Mouse (Mus musculus) C2C12 (cell line): ENCODE results near the gene Pigm. TPM values are rescaled to one million over a fixed set of nuclear protein-coding genes. Genes with fewer than 3 reads are reported as not detected.

Experiments used
- H3K27me3 ChIP-seq: one replicate; pipeline ENCODE4 v1.6.1; 2011; ENCODE audit not compliant: control insufficient read depth, insufficient read depth, insufficient read length
- H3K36me3 ChIP-seq: one replicate; pipeline ENCODE4 v1.6.1; 2011; ENCODE audit not compliant: control insufficient read depth, insufficient read depth
- H3K4me3 ChIP-seq: one replicate; pipeline ENCODE4 v1.5.1; 2011; ENCODE audit warnings: mild to moderate bottlenecking, control low read depth; ENCODE audit not compliant: poor library complexity, insufficient read depth, severe bottlenecking
- H3K79me2 ChIP-seq: one replicate; pipeline ENCODE4 v1.6.1; 2011; ENCODE audit not compliant: control insufficient read depth, insufficient read depth
- H3K79me3 ChIP-seq: one replicate; pipeline ENCODE4 v1.6.1; 2011; ENCODE audit warnings: low read depth, control low read depth
- H3ac ChIP-seq: one replicate; pipeline ENCODE3; 2011; ENCODE audit warnings: low read depth; ENCODE audit not compliant: control insufficient read depth, insufficient read length
- CEBPB ChIP-seq: IDR thresholded peaks from one replicate; pipeline ENCODE4 v1.6.1; 2011; ENCODE audit warnings: low read depth, mild to moderate bottlenecking, control low read depth, moderate library complexity
- CTCF ChIP-seq: IDR thresholded peaks from one replicate; pipeline ENCODE4 v1.5.1; 2011; ENCODE audit not compliant: control insufficient read depth, insufficient read depth, insufficient read length
- FOSL1 ChIP-seq: IDR thresholded peaks from one replicate; pipeline ENCODE4 v1.8.0; 2011; ENCODE audit warnings: mild to moderate bottlenecking, low read length; ENCODE audit not compliant: poor library complexity, insufficient read depth, severe bottlenecking
- MAX ChIP-seq: IDR thresholded peaks from one replicate; pipeline ENCODE4 v1.6.1; 2011; ENCODE audit warnings: mild to moderate bottlenecking, control low read depth
- MYOD1 ChIP-seq: IDR thresholded peaks from one replicate; pipeline ENCODE4 v1.6.1; 2011; ENCODE audit warnings: low read depth; ENCODE audit not compliant: control insufficient read depth, insufficient read length
- MYOG ChIP-seq: IDR thresholded peaks from one replicate; pipeline ENCODE4 v1.6.1; 2011; ENCODE audit not compliant: control insufficient read depth, insufficient read length; ENCODE audit errors: extremely low read depth
- USF1 ChIP-seq: IDR thresholded peaks from one replicate; pipeline ENCODE4 v1.6.1; 2011; ENCODE audit warnings: low read depth, mild to moderate bottlenecking, control low read depth, moderate library complexity
- long read RNA-seq, 2 experiments: library from polyadenylated mRNA; unstranded; transcript quantifications; one replicate each; pipeline ENCODE4 v2.0.0; 2019 to 2020
- polyA plus RNA-seq: library from polyadenylated mRNA; unstranded; fragments of >200 nt; fragmentation: generic; extraction: Trizol; gene quantifications from one replicate; pipeline ENCODE4 v1.2.1, GENCODE M21; 2012; ENCODE audit warnings: missing spikeins

The Pigm gene
- 3.8 TPM for polyA plus RNA-seq
- long read RNA-seq, experiment 1, full-length matches to known transcripts, result 20 of 20 reads
- long read RNA-seq, experiment 1, partial matches to known transcripts, result 0 of 20 reads
- long read RNA-seq, experiment 1, other reads (novel, unspliced or antisense), result 0 of 20 reads
- long read RNA-seq, experiment 2, full-length matches to known transcripts, result 70 of 70 reads
- long read RNA-seq, experiment 2, partial matches to known transcripts, result 0 of 70 reads
- long read RNA-seq, experiment 2, other reads (novel, unspliced or antisense), result 0 of 70 reads

GRCm38 (mm10) chr1:172376198-172376667 is at the start of gene Pigm:
TSS of gene Pigm (plus strand) at chr1:172376546.
- H3ac ChIP-seq, result peak within 1 kb of the TSS; percentile 75
- H3K79me3 ChIP-seq, result peaks cover 46% of the 10 kb centered on the region
- H3K36me3 ChIP-seq, result peaks cover 32% of the 10 kb centered on the region
- TF ChIP-seq FOSL1 (no peak), MYOD1 (peak; percentile 26), CTCF (no peak)
- H3K27me3 ChIP-seq, result no peaks in the 10 kb centered on the region
- peak within 1 kb of the TSS; percentile 89 for H3K4me3 ChIP-seq
- peaks cover 49% of the 10 kb centered on the region for H3K79me2 ChIP-seq

- no peak overlapping the region for H3K4me3 ChIP-seq
- TF ChIP-seq MYOD1, result no peak
- no peak for TF ChIP-seq CEBPB
- TF ChIP-seq FOSL1, result no peak
- no peak for TF ChIP-seq MYOG
- TF ChIP-seq CTCF, result no peak
- TF ChIP-seq MAX, result no peak
- TF ChIP-seq USF1, result no peak
- peaks cover 18% of the 10 kb centered on the region for H3K27me3 ChIP-seq
Measured at GRCm38 (mm10) chr1:172326684-172327083, 49.7 kb upstream of the Pigm start.

GRCm38 (mm10) chr1:172327206-172328001 is 48.9 kb upstream of the Pigm start:
- Histone ChIP-seq H3K79me2 (no peaks in the 10 kb centered on the region), H3K27me3 (peaks cover 18% of the 10 kb centered on the region), H3K79me3 (no peaks in the 10 kb centered on the region), H3ac (no peak overlapping the region), H3K36me3 (no peaks in the 10 kb centered on the region), H3K4me3 (no peak overlapping the region)
- no peak for TF ChIP-seq CEBPB
- TF ChIP-seq MAX, result no peak
- TF ChIP-seq CTCF, result no peak
- TF ChIP-seq MYOD1, result no peak
- no peak for TF ChIP-seq MYOG
- no peak for TF ChIP-seq FOSL1
- no peak for TF ChIP-seq USF1

More at GRCm38 (mm10) chr1:172326684-172327083, 49.7 kb upstream of the Pigm start:
- Histone ChIP-seq H3K36me3 (no peaks in the 10 kb centered on the region), H3K79me3 (no peaks in the 10 kb centered on the region), H3ac (no peak overlapping the region), H3K79me2 (no peaks in the 10 kb centered on the region)

GRCm38 (mm10) chr1:172328041-172328440 is 48.3 kb upstream of the Pigm start:
- H3ac ChIP-seq, result no peak overlapping the region
- no peaks in the 10 kb centered on the region for H3K79me3 ChIP-seq
- TF ChIP-seq CTCF (no peak), MYOG (no peak), CEBPB (no peak), MYOD1 (no peak), MAX (no peak), FOSL1 (no peak), USF1 (no peak)
- no peaks in the 10 kb centered on the region for H3K79me2 ChIP-seq
- H3K36me3 ChIP-seq, result no peaks in the 10 kb centered on the region
- H3K27me3 ChIP-seq, result peaks cover 18% of the 10 kb centered on the region
- no peak overlapping the region for H3K4me3 ChIP-seq

GRCm38 (mm10) chr1:172328461-172328860 is 47.9 kb upstream of the Pigm start:
- Histone ChIP-seq H3K79me2 (no peaks in the 10 kb centered on the region), H3ac (no peak overlapping the region), H3K27me3 (peaks cover 18% of the 10 kb centered on the region), H3K4me3 (no peak overlapping the region), H3K79me3 (no peaks in the 10 kb centered on the region), H3K36me3 (no peaks in the 10 kb centered on the region)
- no peak for TF ChIP-seq MYOG
- no peak for TF ChIP-seq USF1
- TF ChIP-seq CEBPB, result no peak
- TF ChIP-seq MAX, result no peak
- no peak for TF ChIP-seq FOSL1
- TF ChIP-seq MYOD1, result no peak
- no peak for TF ChIP-seq CTCF
